11 mouse cellular contexts compared by ENCODE assay signal in the genomic region with DNA sequence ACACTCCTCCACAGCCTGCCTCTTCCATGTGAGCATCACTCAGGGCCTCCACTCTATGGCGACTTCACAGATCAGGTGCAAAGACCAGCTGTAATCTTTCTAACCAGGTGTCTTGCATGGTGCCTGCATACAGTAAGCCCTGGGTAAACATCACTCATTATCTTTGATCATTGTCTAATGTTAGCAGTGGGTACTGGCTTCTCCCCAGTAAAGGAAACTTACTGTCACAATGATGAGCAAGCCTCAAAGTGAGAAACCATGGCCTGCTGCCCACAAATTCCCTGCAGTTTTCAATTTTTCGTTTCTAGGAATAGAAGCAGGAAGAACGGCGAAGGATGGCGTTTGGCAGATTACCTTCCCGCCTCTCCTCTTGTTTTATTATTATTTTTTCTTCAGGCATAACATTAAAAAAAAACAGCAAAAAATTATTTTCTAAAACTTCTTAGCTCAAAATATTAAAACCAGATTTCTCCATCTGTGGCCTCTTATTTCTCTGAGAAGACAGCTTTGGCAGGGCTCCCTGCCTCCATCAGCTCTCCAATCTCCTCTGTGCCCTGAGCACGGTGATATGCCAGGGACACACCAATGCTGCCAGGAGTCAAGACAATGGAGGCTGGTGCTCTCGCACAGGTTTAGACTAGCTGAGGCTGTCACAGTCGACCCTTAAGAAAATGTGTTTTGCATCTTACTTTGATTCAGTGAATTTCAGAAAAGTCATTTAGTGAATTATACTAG.
A peak's percentile ranks its signal among the peaks of the same experiment; 100 is the strongest.
DNase-seq lines count a peak whose midpoint lies in the region; ATAC-seq and TF ChIP-seq lines count a peak whose summit lies in the region.
"Had no signal": no experiment of that assay in that cellular context is flagged by ENCODE, and none has a peak within 500 bp of the region (broad histone marks: within the 10 kb centered on the region; RNA-seq: fewer than 3 reads in every experiment).

No protein-coding gene starts in this region.

- H3K36me3 ChIP-seq in forebrain, postnatal 0 days (ENCODE audit: insufficient read depth), result no peaks in the 10 kb centered on the region
- no peaks in the 10 kb centered on the region for H3K36me3 ChIP-seq in forebrain, embryonic 10.5 days (replicated peaks)
- H3K36me3 ChIP-seq in heart, embryonic 11.5 days (ENCODE audit: control insufficient read depth, insufficient read depth, low read length), result no peaks in the 10 kb centered on the region

- ATAC-seq in forebrain, postnatal 0 days, result peak; percentile 53; the same call in 1 of the 2 replicates
- ATAC-seq in heart, embryonic 11.5 days (replicated peaks; ENCODE audit: insufficient number of reproducible peaks, low FRiP score, low TSS enrichment), result no peak

- H3K4me3 ChIP-seq in forebrain, postnatal 0 days (ENCODE audit: low read depth, low read length), result no peak overlapping the region
- H3K4me3 ChIP-seq in forebrain, embryonic 10.5 days, result no peak overlapping the region
- no peak overlapping the region for H3K4me3 ChIP-seq in heart, embryonic 11.5 days (ENCODE audit: low read depth, low read length)
- H3K4me3 ChIP-seq: megakaryocyte, embryonic 14.5 days had no signal

- no peak for TF ChIP-seq CTCF in forebrain, postnatal 0 days (IDR thresholded peaks at IDR 0.05; ENCODE audit: low read depth)

- H3K4me1 ChIP-seq in forebrain, postnatal 0 days (ENCODE audit: insufficient read depth), result peaks cover 4% of the 10 kb centered on the region; the same call in 1 of the 2 replicates
- H3K4me1 ChIP-seq in forebrain, embryonic 10.5 days, result peaks cover 7% of the 10 kb centered on the region; the same call in 1 of the 2 replicates
- peaks cover 4% of the 10 kb centered on the region; the same call in 1 of the 2 replicates for H3K4me1 ChIP-seq in heart, embryonic 11.5 days (ENCODE audit: control insufficient read depth, insufficient read depth, low read length)
- H3K4me1 ChIP-seq: megakaryocyte, embryonic 14.5 days had no signal

- 53% methylated on average over 9 of the region's 9 CpGs for WGBS in forebrain, postnatal 0 days
- WGBS in forebrain, embryonic 10.5 days, result 81% methylated on average over 9 of the region's 9 CpGs
- 79% methylated on average over 9 of the region's 9 CpGs for WGBS in heart, embryonic 11.5 days (ENCODE audit: insufficient replicate concordance)

- no peak overlapping the region for H3K9ac ChIP-seq in forebrain, postnatal 0 days
- no peak overlapping the region for H3K9ac ChIP-seq in heart, embryonic 11.5 days (ENCODE audit: low read depth, low read length)

- no peak overlapping the region for H3K4me2 ChIP-seq in forebrain, postnatal 0 days (ENCODE audit: low read depth)
- H3K4me2 ChIP-seq in heart, embryonic 11.5 days, result no peak overlapping the region

- DNase-seq in forebrain, postnatal 0 days, result no peak
- DNase-seq in forebrain, embryonic 10.5 days (ENCODE audit: extremely low spot score, low spot score), result no peak
- DNase-seq in right cerebral cortex, adult 18-20 months, result peak; percentile 48
- no peak for DNase-seq in right cerebral cortex, postnatal 14 days
- peak; percentile 11 to 32 for DNase-seq in layer of hippocampus, postnatal 25 days (ENCODE audit: extremely low spot score in 1 of 2, low spot score in 1 of 2)
- no peak for DNase-seq in lung, postnatal 10 days
- no peak for DNase-seq in kidney, adult 8-10 months
- DNase-seq: adrenal gland, postnatal 36 days; kidney, adult 2 months had no signal

- H3K9me3 ChIP-seq in forebrain, postnatal 0 days (ENCODE audit: low read length), result no peaks in the 10 kb centered on the region
- H3K9me3 ChIP-seq in forebrain, embryonic 10.5 days, result no peaks in the 10 kb centered on the region
- no peaks in the 10 kb centered on the region for H3K9me3 ChIP-seq in heart, embryonic 11.5 days (replicated peaks; ENCODE audit: control insufficient read depth, low read length)
- H3K9me3 ChIP-seq: megakaryocyte, embryonic 14.5 days had no signal

- no peaks in the 10 kb centered on the region for H3K27me3 ChIP-seq in forebrain, postnatal 0 days (ENCODE audit: insufficient read depth, low read length)
- no peaks in the 10 kb centered on the region for H3K27me3 ChIP-seq in forebrain, embryonic 10.5 days (ENCODE audit: poor library complexity, severe bottlenecking)
- H3K27me3 ChIP-seq in heart, embryonic 11.5 days (ENCODE audit: control insufficient read depth, insufficient read depth, low read length), result no peaks in the 10 kb centered on the region
- H3K27me3 ChIP-seq: megakaryocyte, embryonic 14.5 days had no signal

- no peak overlapping the region for H3K27ac ChIP-seq in forebrain, postnatal 0 days (ENCODE audit: low read depth, low read length)
- H3K27ac ChIP-seq in forebrain, embryonic 10.5 days, result no peak overlapping the region
- no peak overlapping the region for H3K27ac ChIP-seq in heart, embryonic 11.5 days (ENCODE audit: low read depth, low read length)

Comparison
In these comparisons a context has a peak if more than half of its experiments do, and no peak if none do; other contexts are left out.
1. DNase-seq: peak in right cerebral cortex, adult 18-20 months (single experiment) and layer of hippocampus, postnatal 25 days (2 of 2); none in forebrain, postnatal 0 days (single experiment), forebrain, embryonic 10.5 days (single experiment), right cerebral cortex, postnatal 14 days (single experiment), lung, postnatal 10 days (single experiment) and kidney, adult 8-10 months (0 of 2).